Mouse (Mus musculus) heart, adult 2 months (tissue): ENCODE results near the gene Camsap2.

Experiments
- CTCF ChIP-seq: fragments of 200-600 bp; IDR thresholded peaks from 2 replicates; pipeline ENCODE4 v1.8.1; 2022; ENCODE audit warnings: antibody characterized with exemption, mild to moderate bottlenecking, moderate library complexity
- POLR2A ChIP-seq: fragments of 200-500 bp; IDR thresholded peaks from 2 replicates; pipeline ENCODE4 v1.6.1; 2011; ENCODE audit warnings: mild to moderate bottlenecking, low read depth, low read length, control low read depth; ENCODE audit not compliant: insufficient read depth

DNA sequence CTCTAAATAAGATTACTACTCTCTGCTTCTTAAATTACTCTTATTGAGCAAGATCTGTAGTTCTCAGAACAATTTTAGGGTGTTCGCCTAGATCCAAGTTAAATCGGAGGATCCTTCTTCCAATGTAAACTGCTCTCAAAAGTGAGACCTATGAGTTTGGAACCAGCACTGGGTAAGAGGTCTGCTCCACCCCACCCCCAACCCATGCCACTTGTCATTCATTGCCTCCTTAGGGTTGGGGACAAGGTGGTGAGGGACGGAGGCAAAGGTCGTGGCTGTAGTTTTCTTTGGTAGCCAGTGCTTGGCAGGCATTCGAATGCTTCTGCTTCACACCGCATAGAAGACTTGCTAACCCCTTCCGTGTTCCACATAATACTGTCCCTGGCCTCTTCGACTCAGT, 34.7 kb upstream of the Camsap2 start:
- TF ChIP-seq CTCF, result no peak
- TF ChIP-seq POLR2A, result no peak
